Mouse (Mus musculus): Measurements from ENCODE around the gene Tmem258.

DNA sequence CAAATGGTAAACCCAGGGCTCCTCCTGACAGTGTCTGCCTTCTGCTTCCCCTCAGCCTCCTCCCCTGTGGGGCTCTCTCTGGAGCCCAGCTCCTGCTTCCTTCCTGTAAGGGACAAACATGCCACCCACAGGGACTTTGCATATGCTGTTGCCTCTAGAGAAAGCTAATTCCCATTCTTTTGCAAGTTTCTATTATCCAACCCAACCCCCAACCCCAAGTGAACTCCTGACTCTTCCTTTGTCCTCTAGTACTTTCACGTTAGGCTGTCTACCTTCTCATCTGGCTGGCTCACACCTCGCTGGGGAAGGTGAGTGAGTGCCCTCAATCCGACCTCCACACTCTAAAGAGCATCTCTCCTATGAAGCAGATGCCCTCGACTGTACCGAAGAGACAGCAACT lies 28.1 kb downstream of the Tmem258 start:
- TF ChIP-seq CTCF (IDR thresholded peaks at IDR 0.05; ENCODE audit: control insufficient read depth, insufficient read depth, insufficient replicate concordance, low read depth, low read length) (no peak), POLR2A (IDR thresholded peaks at IDR 0.05; ENCODE audit: control insufficient read depth, low read depth, low read length) (no peak)

All from testis, adult 2 months (tissue).